Mouse (Mus musculus): ENCODE data around the gene Dennd1c.
"Not testable (repeated sequence)": the region's sequence is repeated elsewhere in the genome, so short reads cannot be mapped to it uniquely, and the experiment has no call there.

Dennd1c gene

DNA sequence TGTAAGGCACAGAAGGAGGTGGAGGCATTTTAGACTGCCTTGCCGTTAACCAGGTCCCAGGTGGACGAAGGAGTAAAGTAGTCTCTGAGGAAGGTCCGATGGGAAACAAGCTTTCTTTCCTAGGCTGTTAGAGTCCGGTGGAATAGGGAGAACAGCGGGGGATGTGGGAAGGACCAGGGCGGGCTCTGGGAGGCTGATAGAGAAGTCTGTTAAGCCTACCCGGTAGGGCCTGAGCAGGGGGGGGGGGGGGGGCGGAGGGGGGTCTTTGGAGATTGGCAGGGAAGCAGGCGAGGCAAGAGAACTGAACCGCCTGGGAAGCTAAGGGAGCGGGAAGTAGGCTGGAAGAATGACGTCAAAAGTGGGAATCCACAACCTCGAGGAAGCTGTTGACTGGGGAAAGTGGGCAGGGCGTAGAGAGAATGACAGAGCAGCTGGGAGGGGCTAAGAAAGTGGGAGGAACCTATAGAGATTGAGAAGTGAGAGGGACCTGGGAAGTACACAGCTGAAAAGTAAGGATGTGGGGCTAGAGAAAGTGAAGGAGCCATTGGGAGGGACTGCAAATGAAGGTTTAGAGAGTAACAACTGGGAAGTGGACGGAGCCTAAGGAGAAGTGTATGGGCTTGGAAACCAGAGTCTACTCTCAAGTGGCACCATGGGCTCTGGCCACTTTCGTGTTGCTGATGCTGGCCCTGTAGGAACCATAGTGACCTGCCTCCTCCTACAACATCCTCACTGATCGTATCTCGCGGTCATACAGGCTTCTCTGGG, 17.7 kb upstream of the Dennd1c start:
- ATAC-seq (ENCODE audit: low TSS enrichment) = peak; percentile 88

DNA sequence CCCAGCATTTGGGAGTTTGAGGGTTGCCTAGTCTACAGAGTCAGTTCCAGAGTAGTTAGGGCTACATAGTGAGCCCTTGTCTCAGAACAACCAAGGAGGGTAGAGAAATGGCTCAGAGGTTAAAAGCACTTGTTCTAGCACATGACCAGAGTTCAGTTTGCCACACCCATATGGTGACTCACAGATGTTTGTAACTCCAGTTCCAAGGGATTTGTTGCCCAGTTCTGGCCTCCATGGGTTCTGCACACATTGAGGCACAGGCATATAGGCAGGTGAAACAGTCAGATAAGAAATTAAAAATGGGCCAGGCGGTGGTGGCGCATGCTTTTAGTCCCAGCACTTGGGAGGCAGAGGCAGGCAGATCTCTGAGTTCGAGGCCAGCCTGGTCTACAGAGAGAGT, 15.9 kb upstream of the Dennd1c start:
- ATAC-seq (ENCODE audit: low TSS enrichment) = no peak

DNA sequence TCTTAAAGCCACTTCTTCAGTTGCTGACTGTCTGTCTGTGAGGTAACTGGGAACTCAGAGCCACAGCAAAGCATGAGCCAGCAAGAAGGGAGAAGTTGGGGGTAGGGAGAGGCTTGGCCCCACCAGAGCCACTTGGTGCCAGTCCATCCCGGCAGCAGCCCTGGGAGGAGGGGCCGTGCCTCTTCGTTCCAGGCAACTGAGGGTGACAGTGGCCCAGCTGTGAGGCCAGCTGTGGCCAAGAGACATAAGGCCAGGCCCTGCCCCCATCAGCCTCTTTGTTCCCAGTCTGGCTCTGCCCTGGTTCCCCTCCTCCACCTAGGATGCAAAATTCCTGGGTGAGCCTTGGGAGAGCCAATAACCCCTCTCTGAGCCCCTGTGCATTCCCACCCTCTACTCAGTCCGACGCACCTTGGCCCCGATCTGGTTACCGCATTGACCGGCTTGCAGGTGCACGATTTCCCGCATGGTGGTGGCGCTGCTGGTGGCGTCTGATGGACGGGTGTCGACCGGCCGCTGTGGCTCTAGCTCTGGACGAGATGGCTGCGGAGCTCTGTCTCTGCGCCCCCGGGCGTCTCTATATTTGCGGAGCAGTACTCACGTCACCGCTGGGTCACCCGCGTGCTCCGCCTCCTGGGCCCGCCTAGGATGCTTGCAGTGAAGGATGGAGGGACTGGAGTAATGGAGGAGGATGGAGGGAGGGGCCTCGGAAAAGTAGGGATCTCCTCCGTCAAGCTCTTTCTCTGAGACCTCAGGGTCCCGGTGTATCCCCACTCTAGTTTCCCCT, 8.9 kb upstream of the Dennd1c start, which contains the start of gene Tubb4a:
Gene Tubb4a (minus strand): TSS at position 734 of the 784 bp plus-strand sequence.
- ATAC-seq (ENCODE audit: low TSS enrichment) = peak; percentile 98

DNA sequence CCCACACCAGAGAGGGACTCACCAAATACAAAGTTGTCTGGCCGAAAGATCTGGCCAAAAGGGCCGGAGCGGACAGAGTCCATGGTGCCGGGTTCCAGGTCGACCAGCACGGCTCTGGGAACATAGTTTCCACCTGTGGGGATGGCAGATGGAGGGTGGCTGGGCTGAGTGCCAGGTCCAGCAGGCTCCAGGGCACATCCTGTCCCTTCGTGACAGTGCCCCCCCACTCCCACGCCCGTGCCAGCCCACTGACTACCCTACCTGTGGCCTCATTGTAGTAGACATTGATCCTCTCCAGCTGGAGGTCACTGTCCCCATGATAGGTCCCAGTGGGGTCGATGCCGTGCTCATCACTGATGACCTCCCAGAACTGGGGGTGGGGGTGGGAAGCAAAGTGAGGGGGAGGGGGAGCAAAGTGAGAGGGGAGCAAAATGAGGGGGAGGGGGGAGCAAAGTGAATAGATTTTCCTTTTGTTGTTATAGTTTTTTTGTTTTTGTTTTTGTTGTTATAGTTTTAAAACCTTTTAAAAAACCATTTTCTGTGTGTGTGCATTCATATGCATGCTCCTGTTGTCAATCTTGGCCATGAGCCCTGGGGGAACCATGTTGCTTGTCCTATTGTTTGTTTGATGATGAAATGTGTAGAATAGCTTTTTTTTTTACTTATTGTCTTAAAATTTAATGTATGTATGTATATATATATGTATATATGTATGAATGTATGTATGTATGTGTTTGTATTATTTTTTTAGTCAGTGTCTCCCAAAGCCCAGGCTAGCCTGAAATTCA, 7.8 kb upstream of the Dennd1c start:
- no peak for ATAC-seq (ENCODE audit: low TSS enrichment)

DNA sequence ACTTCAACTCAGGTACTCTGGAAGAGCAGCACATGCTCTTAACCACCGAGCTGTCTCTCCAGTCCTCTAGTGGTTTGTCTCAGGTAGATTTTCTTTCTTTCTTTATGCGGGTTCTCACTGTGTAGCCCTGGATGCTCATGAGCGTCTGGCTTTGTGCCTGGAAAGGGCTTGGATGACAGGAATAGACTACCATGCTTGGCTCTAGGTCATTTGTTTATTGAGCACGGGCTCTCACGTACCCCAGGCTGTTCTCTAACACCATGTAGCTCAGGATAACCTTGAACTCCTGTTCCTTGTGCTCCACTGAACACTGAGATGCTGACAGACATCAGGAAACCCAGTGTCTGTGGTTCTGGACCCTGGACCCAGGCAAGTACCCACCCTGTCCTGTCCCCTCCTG, 4.2 kb upstream of the Dennd1c start:
- no peak for ATAC-seq (ENCODE audit: low TSS enrichment)

DNA sequence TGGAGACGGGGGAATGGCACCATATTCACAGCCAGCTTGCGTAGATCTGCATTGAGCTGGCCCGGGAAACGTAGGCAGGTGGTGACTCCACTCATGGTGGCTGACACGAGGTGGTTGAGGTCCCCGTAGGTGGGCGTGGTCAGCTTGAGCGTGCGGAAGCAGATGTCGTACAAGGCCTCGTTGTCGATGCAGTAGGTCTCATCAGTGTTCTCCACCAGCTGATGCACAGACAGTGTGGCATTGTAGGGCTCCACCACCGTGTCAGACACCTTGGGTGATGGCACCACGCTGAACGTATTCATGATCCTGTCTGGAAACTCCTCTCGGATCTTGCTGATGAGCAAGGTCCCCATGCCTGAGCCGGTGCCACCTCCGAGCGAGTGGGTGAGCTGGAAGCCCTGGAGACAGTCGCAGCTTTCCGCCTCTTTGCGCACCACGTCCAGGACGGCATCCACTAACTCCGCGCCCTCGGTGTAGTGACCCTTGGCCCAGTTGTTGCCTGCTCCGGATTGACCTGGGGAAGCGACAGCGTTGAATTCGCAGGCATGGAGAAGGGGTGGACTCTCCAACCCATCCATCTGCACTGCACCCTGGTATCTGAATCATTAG, 3.0 kb upstream of the Dennd1c start:
- ATAC-seq (ENCODE audit: low TSS enrichment) = no peak

DNA sequence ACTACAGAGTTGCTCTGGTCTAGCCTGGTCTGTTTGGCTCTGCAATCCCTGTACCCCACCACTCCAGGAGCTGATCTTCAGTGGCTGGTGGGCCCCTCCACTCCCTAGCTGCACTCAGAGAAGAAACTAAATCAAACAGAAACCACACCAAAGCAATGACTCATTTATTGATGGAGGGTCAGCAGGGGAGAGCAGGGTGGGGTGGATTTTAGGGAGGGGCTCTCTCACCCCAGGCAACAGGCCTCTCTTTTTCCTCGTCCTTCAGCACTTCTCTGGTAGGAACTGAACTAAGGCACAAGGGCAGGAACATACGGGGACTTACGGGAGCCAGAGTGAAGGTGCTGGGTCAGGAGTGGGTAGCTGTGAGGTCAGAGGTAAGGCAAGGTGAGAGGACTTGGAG, 1.6 kb upstream of the Dennd1c start:
- no peak for ATAC-seq (ENCODE audit: low TSS enrichment)

DNA sequence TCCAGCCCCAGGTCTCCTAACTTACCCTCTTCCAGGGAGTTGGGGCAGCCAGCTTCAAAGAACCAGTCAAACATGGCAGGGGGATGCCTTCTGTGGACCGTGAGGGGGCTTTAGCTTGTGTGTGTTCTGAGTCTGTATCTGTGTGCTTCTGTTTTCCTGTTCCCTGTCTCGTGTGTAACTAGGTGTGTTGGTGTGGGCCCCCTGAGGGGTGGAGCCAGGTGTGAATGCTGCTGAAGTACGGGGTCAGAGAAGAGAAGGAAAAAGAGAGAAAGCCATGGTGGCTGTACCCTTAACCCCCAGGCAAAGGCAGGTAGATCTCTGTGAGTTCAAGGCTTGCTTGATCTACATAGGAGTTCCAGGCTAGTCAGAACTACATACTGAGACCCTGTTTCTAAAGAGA, 1.4 kb downstream of the Dennd1c start:
- ATAC-seq (ENCODE audit: low TSS enrichment) = no peak

DNA sequence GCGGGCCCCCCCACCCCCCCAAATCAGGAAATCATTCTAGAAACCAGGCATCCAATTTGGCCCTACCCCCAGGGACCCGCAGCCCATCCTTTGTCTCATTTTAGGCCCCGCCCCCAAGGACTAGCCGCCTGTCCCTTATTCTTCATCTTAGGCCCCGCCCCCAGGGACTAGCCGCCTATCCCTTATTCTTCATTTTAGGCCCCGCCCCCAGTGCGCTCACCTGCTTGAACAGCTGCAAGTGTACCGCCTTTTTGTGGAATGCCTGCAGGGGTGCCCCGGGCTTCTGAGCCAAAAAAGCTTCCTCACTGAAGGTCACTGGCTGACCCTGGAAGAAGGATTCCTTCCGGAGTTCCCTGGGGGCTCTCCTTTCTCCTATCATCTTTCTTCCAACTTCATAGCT, 7.6 kb downstream of the Dennd1c start:
- no peak for ATAC-seq (ENCODE audit: low TSS enrichment)

DNA sequence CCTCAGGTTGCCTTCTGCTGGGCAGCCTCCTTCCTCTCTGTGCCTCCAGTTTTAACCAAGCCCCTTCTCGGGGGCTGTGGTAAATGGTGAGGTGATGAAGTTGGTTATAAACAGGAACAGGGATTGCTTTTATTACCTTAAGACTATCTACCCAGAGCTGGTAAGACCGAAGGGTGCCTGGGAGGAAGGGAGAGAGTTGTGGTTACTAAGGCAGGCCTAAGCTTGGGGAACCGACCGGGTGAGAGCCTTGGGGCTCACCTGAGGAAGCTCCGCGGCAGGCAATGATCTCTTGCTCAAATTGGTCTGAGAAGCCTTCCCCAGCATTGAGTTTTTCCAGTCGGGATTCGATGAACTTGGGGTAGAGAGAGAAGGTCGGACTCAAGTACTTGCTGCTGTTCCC, 8.0 kb downstream of the Dennd1c start:
- ATAC-seq (ENCODE audit: low TSS enrichment) = no peak

DNA sequence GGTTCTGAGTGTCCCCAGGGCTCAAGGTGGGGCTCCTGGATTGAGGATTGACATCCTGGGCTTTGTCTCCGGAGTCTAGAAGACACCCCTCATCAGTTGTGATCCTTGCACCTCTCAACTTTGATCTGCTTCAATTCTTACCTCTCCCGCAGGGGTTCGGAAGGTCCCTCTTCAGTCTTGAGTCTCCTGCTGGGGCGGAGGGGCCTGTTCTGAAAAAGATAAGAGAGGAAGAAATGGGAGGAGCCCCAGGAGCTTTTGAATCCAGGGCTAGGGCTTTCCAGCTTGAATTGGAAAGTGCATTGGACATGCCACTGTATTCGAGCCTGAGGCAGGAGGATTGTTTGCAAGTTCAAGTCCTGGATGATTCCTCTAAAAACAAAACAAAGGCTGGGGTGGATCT, 11.4 kb downstream of the Dennd1c start:
- no peak for ATAC-seq (ENCODE audit: low TSS enrichment)

DNA sequence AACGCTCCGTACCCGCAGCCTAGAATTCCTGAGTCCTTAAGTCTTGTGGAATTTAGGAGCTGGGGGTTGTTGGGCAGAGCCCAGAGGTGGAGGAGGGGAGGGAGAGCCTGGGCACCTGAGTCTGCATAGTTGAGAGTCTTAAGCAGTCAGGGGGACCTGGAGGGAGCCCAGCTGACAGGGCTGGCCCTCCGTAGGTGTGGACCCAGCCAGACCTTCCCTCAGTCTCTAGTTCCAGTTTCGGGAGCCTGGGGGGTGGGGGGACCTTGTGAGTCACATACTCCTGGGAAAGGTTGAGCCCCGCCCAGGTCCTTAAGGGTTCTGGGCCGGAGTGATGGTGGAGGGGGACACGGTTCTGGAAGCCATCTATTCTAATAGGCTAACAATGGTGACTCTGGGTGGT, 15.3 kb downstream of the Dennd1c start:
- no peak for ATAC-seq (ENCODE audit: low TSS enrichment)

DNA sequence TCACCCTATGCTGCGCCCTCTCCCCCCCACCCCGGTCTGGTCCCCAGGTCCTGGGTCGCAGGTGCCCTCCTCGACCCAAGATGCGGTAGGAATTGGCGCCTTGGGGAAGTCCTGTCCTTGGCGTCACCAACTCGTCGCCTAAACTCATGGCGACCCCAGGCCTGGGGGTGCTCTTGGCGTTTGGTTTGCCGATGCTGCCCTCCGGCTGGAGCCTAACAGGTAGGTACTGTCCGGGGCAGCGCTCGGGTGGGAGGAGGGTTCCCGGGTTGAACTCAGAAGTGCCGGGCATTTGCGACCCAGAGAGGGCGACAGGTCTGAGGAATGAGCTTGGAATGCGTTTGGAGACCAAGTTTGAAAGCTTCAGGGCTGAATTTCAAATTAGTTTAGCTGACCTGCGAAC, 15.8 kb downstream of the Dennd1c start:
- ATAC-seq (ENCODE audit: low TSS enrichment) = no peak

DNA sequence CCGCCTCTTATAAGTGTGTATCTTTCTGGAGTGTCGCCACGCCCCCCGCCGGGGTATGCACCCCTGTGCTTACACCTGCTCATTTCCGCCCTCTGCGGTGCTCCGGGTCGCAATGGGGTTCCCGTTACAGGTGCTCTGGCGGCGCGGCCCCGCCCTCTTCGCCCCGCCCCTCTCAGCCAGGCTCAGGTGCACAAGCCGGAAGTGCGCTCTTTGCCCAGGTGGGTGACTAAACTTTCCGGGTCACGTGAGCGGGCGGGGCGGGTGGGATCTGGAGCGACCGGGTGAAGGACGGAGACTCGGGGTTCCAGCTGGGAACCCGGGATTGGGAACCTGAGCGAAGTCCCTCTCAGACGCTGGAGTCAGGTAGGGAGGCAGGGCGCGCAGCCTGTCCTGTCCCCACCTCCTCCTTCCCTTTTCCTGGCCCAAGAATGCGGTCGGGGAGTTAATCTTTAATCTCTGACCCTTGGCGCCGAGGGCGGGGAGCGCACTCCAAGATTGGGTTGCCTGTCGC, 16.2 kb downstream of the Dennd1c start:
- ATAC-seq (ENCODE audit: low TSS enrichment) = no peak

DNA sequence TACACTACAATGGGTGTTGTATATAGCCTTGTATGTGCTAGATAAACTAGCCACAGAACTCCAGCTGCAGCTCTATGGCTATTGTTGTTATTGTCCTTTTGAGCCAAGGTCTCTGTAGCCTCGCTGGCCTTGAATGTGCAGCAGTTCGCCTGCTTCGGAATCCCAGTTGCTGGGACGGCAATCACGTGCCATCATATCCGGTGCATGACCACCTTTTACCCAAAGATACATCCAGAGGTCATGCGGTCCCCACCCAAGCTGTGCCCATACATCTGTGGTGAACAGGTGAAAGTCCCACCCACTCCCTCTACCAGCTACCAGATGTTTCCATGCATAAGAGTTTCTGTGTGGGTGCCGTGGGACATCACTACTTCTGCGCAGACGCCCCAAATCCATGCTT, 17.2 kb downstream of the Dennd1c start:
- no peak for ATAC-seq (ENCODE audit: low TSS enrichment)

DNA sequence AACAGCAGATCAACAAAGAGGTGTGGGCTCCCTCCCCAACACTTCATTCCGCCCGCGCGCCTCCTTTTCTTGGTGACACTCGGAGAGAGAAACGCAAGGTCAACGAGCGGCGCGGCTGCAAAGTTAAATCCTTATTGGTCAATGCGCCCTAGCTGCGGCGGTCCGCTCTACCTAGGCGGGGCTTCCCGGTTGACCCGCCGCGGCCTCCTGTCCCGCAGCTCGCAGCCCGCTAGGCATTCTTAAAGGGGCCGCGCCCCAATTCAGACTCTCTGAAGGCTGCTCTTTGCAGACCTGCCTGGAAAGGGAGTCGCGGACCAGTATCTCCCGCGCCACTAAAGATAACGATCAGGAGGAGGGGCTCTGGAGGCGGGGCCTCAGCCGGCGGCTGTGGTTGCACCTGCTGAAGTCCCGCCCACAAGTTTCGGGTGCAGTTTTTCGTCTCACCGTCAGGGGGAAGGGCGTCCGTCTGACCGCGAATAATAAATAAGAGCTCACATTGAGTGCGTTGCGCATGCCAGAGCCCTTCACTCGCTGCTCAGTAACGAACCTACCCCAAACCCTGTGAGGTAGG, 18.0 kb downstream of the Dennd1c start:
- peak; percentile 87 for ATAC-seq (ENCODE audit: low TSS enrichment)

DNA sequence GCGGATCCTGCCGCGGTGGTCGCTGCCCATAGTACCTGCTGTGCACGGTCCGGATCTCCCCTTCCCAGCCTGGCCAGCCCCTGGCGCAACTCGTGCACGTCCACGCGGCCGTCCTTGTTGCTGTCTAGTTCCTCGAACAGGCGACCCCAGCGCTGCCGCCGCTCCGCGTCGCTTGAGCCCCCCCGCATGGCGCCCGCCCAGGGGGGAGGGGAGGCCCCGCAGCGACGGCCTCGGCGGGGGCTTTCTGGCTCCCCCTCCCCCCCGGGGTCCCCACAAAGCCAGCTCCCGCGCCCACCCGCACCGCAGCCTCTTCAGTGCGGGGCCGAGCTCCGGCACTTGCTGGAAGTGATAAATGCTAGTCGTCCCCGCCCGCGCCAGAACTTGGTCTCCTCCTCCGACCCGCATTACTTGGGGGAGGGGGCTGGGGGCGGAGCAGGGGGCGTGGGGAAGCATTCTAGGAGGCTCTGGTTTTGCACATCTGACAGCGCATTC, 18.8 kb downstream of the Dennd1c start, which contains the start of gene Slc25a23:
Gene Slc25a23 (minus strand): TSS at position 378 of the 492 bp plus-strand sequence.
- peak; percentile 22 for ATAC-seq (ENCODE audit: low TSS enrichment)

DNA sequence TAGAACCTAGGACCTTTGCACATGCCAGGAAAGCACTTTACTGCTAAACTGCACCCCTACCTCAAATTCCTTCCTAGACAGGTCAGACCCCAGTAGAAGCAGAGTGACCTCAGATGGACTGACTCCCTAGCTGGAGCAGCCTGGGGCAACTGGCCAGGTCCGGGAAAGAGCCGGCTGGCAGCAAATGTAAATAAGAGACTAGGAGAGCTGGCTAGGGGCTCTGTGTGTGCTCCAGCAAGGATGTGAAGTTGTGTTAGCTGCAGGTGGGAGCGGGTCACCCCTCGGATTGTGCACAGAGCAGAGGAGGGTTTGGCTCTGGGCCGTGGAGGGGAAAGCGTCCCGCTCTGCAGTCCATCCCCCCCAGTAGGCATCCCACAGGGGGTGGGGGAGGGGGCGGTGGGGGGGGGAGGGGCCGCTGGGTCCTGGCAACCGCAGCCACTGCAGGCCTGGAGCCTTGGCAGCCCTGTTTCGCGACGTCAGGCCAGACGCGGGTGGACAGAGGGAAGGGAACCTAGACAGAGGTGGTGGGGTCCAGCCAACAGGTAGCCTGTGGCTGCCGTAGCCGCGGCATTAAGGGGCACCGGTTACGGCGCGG, 19.3 kb downstream of the Dennd1c start, which contains the start of gene Crb3:
Gene Crb3 (plus strand): TSS at position 215 of the 595 bp plus-strand sequence.
- ATAC-seq (ENCODE audit: low TSS enrichment) = no peak

DNA sequence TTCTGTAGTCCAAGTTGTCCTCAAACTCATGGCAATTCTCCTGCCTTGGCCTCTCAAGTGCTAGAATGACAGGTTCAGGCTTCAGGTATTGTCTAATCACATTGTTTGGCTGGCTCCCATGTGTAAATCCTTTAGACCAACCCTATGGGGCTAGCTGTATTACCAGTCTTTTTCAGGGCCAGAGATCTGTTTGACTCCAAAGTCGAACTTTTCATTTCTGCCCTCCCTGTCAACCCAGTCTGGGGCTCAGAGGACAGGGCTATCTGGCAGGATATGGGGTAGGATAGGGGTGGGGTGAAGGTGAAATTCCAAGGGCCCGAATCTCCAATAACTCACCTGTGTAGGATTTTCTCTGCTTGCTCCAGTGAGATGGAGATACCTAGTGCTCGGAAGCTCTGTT, 22.1 kb downstream of the Dennd1c start:
- no peak for ATAC-seq (ENCODE audit: low TSS enrichment)

DNA sequence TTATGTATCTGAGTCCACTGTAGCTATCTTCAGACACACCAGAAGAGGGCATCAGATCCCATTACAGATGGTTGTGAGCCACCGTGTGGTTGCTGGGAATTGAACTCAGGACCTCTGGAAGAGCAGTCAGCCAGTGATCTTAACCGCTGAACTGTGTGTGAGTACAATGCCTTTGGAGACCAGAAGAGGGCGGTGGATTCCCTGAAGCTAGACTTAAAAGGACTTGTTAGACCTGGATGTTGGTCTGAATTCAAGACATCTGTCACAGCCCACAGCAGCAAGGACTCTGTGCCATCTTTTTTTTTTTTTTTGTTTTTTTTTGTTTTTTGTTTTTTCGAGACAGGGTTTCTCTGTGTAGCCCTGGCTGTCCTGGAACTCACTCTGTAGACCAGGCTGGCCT, 26.6 kb downstream of the Dennd1c start:
- not testable (repeated sequence) for ATAC-seq (ENCODE audit: low TSS enrichment)

DNA sequence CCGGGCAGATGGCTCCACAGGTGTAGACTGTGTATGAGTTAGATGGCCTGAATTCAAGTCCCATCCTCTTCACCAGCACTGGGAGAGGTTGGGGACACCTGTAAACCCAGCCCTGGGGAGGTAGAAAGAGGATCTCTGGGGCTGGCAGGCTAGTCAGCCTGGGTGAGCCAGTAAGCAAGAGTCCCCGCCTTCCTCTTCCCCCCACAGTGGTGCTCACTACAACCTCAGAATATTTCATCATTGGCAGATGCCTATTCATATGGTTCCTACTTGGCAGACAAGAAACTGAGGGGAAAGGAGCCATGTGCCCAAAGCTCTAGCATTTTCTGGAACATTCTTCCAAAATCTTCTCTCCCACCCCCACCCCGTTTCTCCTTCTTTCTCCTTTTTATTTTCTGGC, 29.5 kb downstream of the Dennd1c start:
- ATAC-seq (ENCODE audit: low TSS enrichment) = peak; percentile 38; the same call in 1 of the 2 replicates
